27 mouse cellular contexts compared by ENCODE assay signal in genomic region chr6:41188910-41189309, GRCm38 (mm10).
DNase-seq lines count a peak whose midpoint lies in the region; ATAC-seq and TF ChIP-seq lines count a peak whose summit lies in the region.
"Had no signal": no experiment of that assay in that cellular context is flagged by ENCODE, and none has a peak within 500 bp of the region (broad histone marks: within the 10 kb centered on the region; RNA-seq: fewer than 3 reads in every experiment).

No protein-coding gene starts in this region.

- H3K36me3 ChIP-seq in CH12.LX (replicated peaks in 1 of 2; ENCODE audit: control insufficient read depth in 1 of 2, insufficient read depth in 1 of 2, low read length in 1 of 2) = no peaks in the 10 kb centered on the region
- H3K36me3 ChIP-seq in kidney, embryonic 14.5 days (ENCODE audit: control insufficient read depth, insufficient read depth, low read length) = no peaks in the 10 kb centered on the region
- H3K36me3 ChIP-seq: embryonic facial prominence, embryonic 12.5 days; embryonic facial prominence, embryonic 15.5 days; G1E; heart, embryonic 10.5 days; heart, embryonic 13.5 days; hindbrain, embryonic 10.5 days; hindbrain, embryonic 13.5 days had no signal

- H3K79me2 ChIP-seq in CH12.LX (replicated peaks; ENCODE audit: control insufficient read depth, extremely low read depth, insufficient read depth, poor library complexity, severe bottlenecking) = no peaks in the 10 kb centered on the region

- TF ChIP-seq RAD21 in CH12.LX (IDR thresholded peaks at IDR 0.05; ENCODE audit: low read depth, low read length) = no peak

- no peak overlapping the region for H3K27ac ChIP-seq in CH12.LX (ENCODE audit: insufficient read depth, low read depth)
- no peak overlapping the region for H3K27ac ChIP-seq in kidney, embryonic 14.5 days (ENCODE audit: low read depth, low read length)
- H3K27ac ChIP-seq: embryonic facial prominence, embryonic 12.5 days; embryonic facial prominence, embryonic 15.5 days; heart, adult 2 months; heart, embryonic 10.5 days; heart, embryonic 13.5 days; hindbrain, embryonic 10.5 days; hindbrain, embryonic 13.5 days had no signal

- peaks cover 0 to 15% of the 10 kb centered on the region in 2 experiments; a peak in 2 of 4 replicates for H3K4me1 ChIP-seq in CH12.LX (ENCODE audit: control insufficient read depth in 1 of 2, insufficient read depth in 2 of 2)
- H3K4me1 ChIP-seq in kidney, embryonic 14.5 days (ENCODE audit: control insufficient read depth, insufficient read depth, low read length) = no peaks in the 10 kb centered on the region
- H3K4me1 ChIP-seq: embryonic facial prominence, embryonic 12.5 days; embryonic facial prominence, embryonic 15.5 days; heart, embryonic 10.5 days; heart, embryonic 13.5 days; hindbrain, embryonic 10.5 days; hindbrain, embryonic 13.5 days had no signal

- no peak for TF ChIP-seq POLR2A in CH12.LX (IDR thresholded peaks at IDR 0.05; ENCODE audit: low read depth, low read length)

- no peak for TF ChIP-seq CTCF in CH12.LX (conservative IDR thresholded peaks at IDR 0.05 in 1 of 2, IDR thresholded peaks at IDR 0.05 in 1 of 2; ENCODE audit: low read depth in 2 of 2, low read length in 2 of 2)

- in situ Hi-C loops in CH12.LX (cut with MboI; ENCODE audit: low pct_ligation_motif_present, low pct_unique_long_range_greater_than_20kb, low sequenced_read_pairs) = no loop called here

- TF ChIP-seq EP300 in CH12.LX (IDR thresholded peaks at IDR 0.05; ENCODE audit: low read length) = no peak

- dilution Hi-C loops in CH12.LX (cut with MboI; ENCODE audit: extremely low pct_ligation_motif_present, extremely low pct_unique_long_range_greater_than_20kb, low sequenced_read_pairs) = no loop called here

- 67% methylated on average over 2 of the region's 2 CpGs for WGBS in kidney, embryonic 14.5 days

- peak; percentile 39 for DNase-seq in CD4-positive helper T cell, adult 2 months (ENCODE audit: low read depth, low spot score)
- peak; percentile 18 for DNase-seq in CH12.LX (ENCODE audit: extremely low read depth)
- no peak for DNase-seq in left cerebral cortex, adult 18-20 months (ENCODE audit: low spot score in 2 of 2)
- no peak for DNase-seq in thymus, postnatal 10 days (ENCODE audit: low spot score in 2 of 2)
- DNase-seq: adrenal gland, adult 2 months; adrenal gland, postnatal 14 days; cerebellum, adult 11-12 months; cerebellum, adult 9-10 months; cerebellum, postnatal 14 days; forebrain, postnatal 0 days; gastrocnemius, postnatal 25 days; heart, adult 2 months had no signal

- no peak overlapping the region for H3K4me3 ChIP-seq in CH12.LX (replicated peaks in 1 of 3; ENCODE audit: low read depth in 2 of 3, low read length in 2 of 3, poor library complexity in 1 of 3)
- H3K4me3 ChIP-seq in kidney, embryonic 14.5 days (ENCODE audit: low read length) = no peak overlapping the region
- H3K4me3 ChIP-seq: embryonic facial prominence, embryonic 12.5 days; embryonic facial prominence, embryonic 15.5 days; heart, adult 2 months; heart, embryonic 10.5 days; heart, embryonic 13.5 days; hindbrain, embryonic 10.5 days; hindbrain, embryonic 13.5 days had no signal

- H3K4me2 ChIP-seq in CH12.LX (ENCODE audit: insufficient read depth, low read depth, poor library complexity, severe bottlenecking) = no peak overlapping the region
- H3K4me2 ChIP-seq in kidney, embryonic 14.5 days (replicated peaks; ENCODE audit: low read depth, low read length) = no peak overlapping the region
- H3K4me2 ChIP-seq: embryonic facial prominence, embryonic 12.5 days; embryonic facial prominence, embryonic 15.5 days; heart, embryonic 13.5 days; hindbrain, embryonic 13.5 days had no signal

- no peak overlapping the region for H3K9ac ChIP-seq in CH12.LX (ENCODE audit: insufficient read depth, low read depth)
- no peak overlapping the region for H3K9ac ChIP-seq in kidney, embryonic 14.5 days (ENCODE audit: low read depth, low read length)
- H3K9ac ChIP-seq: embryonic facial prominence, embryonic 12.5 days; embryonic facial prominence, embryonic 15.5 days; forebrain, postnatal 0 days; heart, embryonic 13.5 days; hindbrain, embryonic 13.5 days had no signal

- ATAC-seq in hematopoietic stem cell, adult 5-6 weeks (replicated peaks in 1 of 2; ENCODE audit: insufficient read depth in 1 of 2, low FRiP score in 2 of 2, low TSS enrichment in 1 of 2, low read depth in 1 of 2, poor library complexity in 2 of 2, severe bottlenecking in 2 of 2) = peak; percentile 83 to 85; a peak in 3 of 4 replicates
- ATAC-seq in megakaryocyte progenitor cell, adult 5-6 weeks (replicated peaks; ENCODE audit: poor library complexity) = peak; percentile 73
- no peak for ATAC-seq in megakaryocyte-erythroid progenitor cell, adult 5-6 weeks (replicated peaks; ENCODE audit: low FRiP score, low TSS enrichment, poor library complexity, severe bottlenecking)
- no peak for ATAC-seq in kidney, embryonic 14.5 days (ENCODE audit: low FRiP score, low TSS enrichment)
- ATAC-seq: forebrain, embryonic 14.5 days; forebrain, postnatal 0 days; hindbrain, embryonic 16.5 days; intestine, postnatal 0 days; Patski had no signal

- H3K27me3 ChIP-seq in CH12.LX (replicated peaks) = no peaks in the 10 kb centered on the region
- no peaks in the 10 kb centered on the region for H3K27me3 ChIP-seq in kidney, embryonic 14.5 days (ENCODE audit: control insufficient read depth, insufficient read depth, low read length)
- H3K27me3 ChIP-seq: embryonic facial prominence, embryonic 12.5 days; embryonic facial prominence, embryonic 15.5 days; heart, embryonic 13.5 days; hindbrain, embryonic 13.5 days; Patski had no signal

- no peaks in the 10 kb centered on the region for H3K9me3 ChIP-seq in CH12.LX (replicated peaks; ENCODE audit: low read length)
- no peaks in the 10 kb centered on the region for H3K9me3 ChIP-seq in kidney, embryonic 14.5 days (ENCODE audit: control insufficient read depth, low read length)
- H3K9me3 ChIP-seq: embryonic facial prominence, embryonic 12.5 days; embryonic facial prominence, embryonic 15.5 days; G1E; heart, embryonic 10.5 days; heart, embryonic 13.5 days; hindbrain, embryonic 10.5 days; hindbrain, embryonic 13.5 days had no signal

TF ChIP-seq in CH12.LX, 34 proteins besides CTCF, POLR2A, EP300 and RAD21:
- TF ChIP-seq ZMIZ1 (IDR thresholded peaks at IDR 0.05; ENCODE audit: low read depth, low read length) = no peak
- TF ChIP-seq MXI1 (IDR thresholded peaks at IDR 0.05; ENCODE audit: low read depth, low read length) = no peak
- TF ChIP-seq GABPA (IDR thresholded peaks at IDR 0.05; ENCODE audit: insufficient replicate concordance, low read depth, low read length) = no peak
- no peak for TF ChIP-seq USF2 (conservative IDR thresholded peaks at IDR 0.05; ENCODE audit: low read depth, low read length)
- no peak for TF ChIP-seq USF1 (IDR thresholded peaks at IDR 0.05; ENCODE audit: low read depth, low read length)
- TF ChIP-seq POLR2AphosphoS2 (IDR thresholded peaks at IDR 0.05; ENCODE audit: low read depth, low read length) = no peak
- no peak for TF ChIP-seq SMC3 (IDR thresholded peaks at IDR 0.05; ENCODE audit: low read depth, low read length)
- no peak for TF ChIP-seq PAX5 (IDR thresholded peaks at IDR 0.05; ENCODE audit: low read length)
- TF ChIP-seq ELF1 (IDR thresholded peaks at IDR 0.05; ENCODE audit: low read depth, low read length) = no peak
- TF ChIP-seq HCFC1 (IDR thresholded peaks at IDR 0.05; ENCODE audit: low read depth, low read length) = no peak
- no peak for TF ChIP-seq ZNF384 (IDR thresholded peaks at IDR 0.05; ENCODE audit: low read depth, low read length)
- no peak for TF ChIP-seq CHD2 (IDR thresholded peaks at IDR 0.05; ENCODE audit: low read length)
- TF ChIP-seq TBP (conservative IDR thresholded peaks at IDR 0.05; ENCODE audit: low read depth, low read length) = no peak
- TF ChIP-seq JUN (IDR thresholded peaks at IDR 0.05; ENCODE audit: insufficient read depth, low read depth, low read length) = no peak
- TF ChIP-seq IRF4 (IDR thresholded peaks at IDR 0.05; ENCODE audit: low read depth, low read length) = no peak
- TF ChIP-seq BHLHE40 (IDR thresholded peaks at IDR 0.05; ENCODE audit: low read depth, low read length) = no peak

Comparison
In these comparisons a context has a peak if more than half of its experiments do, and no peak if none do; other contexts are left out.
1. DNase-seq: peak in CD4-positive helper T cell, adult 2 months (single experiment) and CH12.LX (single experiment); none in left cerebral cortex, adult 18-20 months (0 of 2) and thymus, postnatal 10 days (0 of 2).
2. ATAC-seq: peak in hematopoietic stem cell, adult 5-6 weeks (2 of 2) and megakaryocyte progenitor cell, adult 5-6 weeks (single experiment); none in megakaryocyte-erythroid progenitor cell, adult 5-6 weeks (single experiment) and kidney, embryonic 14.5 days (single experiment).